Mouse (Mus musculus): ENCODE results near the gene Dcaf11. TPM values are rescaled to one million over a fixed set of nuclear protein-coding genes. Genes with fewer than 3 reads are reported as not detected.

Dcaf11 gene
- total RNA-seq, 2 experiments from 2014 or later: 66.1 to 68.0 TPM

DNA sequence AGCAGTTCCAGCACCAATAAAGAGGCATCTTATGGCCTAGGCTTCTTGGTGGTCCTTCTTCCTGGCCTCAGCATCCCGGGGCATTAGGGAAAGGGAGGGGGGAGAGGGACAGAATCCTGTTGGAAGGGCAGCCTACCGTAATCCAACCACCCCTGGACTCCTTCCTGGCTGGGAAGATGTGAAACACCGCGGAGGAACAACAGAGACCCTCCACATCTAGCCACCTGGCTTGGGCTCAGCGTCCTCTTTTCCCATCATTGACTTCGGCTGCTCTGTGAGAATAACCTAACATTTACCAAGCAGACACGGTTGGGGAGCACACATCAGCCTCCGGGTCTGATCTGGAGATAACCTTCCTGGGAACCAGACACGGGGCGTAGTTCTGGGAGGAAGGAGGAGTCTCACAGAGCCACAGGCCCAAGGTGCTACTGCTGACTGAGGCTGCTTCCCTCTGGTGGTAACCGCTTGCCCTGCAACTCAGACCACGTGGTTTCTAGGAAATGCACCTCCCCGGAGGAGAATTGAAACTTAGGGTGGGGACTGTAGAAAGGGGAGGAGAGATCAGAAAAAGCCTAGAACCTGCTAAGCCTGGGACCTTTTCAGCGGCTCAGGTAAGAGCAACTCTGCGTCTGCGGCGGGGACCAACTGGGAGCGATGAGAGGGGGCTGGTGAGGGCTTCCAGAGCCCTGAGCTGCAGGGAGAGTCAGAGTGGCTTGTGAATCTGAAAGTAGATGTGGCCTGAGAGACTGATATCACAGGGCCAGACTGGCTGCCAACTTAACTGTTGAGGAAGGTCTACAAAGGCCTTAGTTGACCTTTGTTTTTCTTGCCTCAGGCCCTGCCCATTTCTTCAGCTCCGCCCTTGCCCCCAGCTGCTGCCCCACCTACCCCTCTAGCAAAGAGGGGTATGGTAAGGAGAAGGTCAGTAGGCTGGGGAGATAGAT lies 44.1 kb downstream of the Dcaf11 start:
- intact Hi-C loops (cut with DNase I): no loop called here
- DNase-seq (ENCODE audit: extremely low spot score in 1 of 2, low spot score in 2 of 2): peak; percentile 86 to 92

GRCm38 (mm10) chr14:55604823-55605222 lies 45.0 kb downstream of the Dcaf11 start:
- no peak for DNase-seq (ENCODE audit: extremely low spot score in 1 of 2, low spot score in 2 of 2)
- intact Hi-C loops (cut with DNase I): no loop called here

- intact Hi-C loops (cut with DNase I): no loop called here
- no peak for DNase-seq (ENCODE audit: extremely low spot score in 1 of 2, low spot score in 2 of 2)
These were observed 46.1 kb downstream of the Dcaf11 start for GRCm38 (mm10) chr14:55605743-55606459.

DNA sequence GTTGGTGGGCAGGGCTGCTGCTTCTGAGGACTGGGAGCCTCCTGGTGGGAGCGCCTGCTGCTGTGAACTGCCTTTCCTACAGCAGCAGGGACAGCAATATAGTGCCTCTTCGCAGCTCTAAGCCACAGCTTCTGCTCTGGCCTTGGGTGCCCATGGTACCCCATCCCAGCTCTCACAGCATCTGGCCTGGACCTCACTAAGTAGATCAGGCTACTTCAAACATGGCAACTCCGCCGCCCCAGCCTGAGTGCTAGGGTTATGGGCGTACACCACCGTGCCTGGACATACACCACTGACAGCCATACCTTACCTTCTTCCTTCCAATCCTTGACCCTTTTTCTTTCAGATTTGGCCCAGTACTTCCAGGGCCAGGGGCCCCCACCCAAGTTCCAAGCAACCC lies 48.5 kb downstream of the Dcaf11 start:
- intact Hi-C loops (cut with DNase I): no loop called here
- no peak for DNase-seq (ENCODE audit: extremely low spot score in 1 of 2, low spot score in 2 of 2)

DNA sequence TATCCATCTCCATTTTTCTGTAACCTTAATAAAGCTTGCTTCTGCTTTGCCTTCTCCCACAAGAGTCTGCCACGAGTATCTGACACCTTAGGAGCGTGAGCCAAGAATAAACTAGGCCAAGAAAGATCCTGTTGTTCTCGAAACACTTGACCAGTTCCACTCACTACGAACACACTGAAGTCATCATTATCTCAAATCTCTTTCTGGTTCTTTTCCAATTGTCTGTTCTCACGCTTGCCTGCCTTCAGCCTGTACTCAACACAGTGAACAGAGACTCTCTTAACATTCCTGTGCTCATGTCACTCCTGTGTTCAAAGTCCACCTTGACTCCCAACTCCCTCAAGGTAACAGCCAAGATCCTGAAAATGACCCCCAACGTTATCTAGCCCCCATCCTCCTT lies 53.5 kb downstream of the Dcaf11 start:
- no peak for DNase-seq (ENCODE audit: extremely low spot score in 1 of 2, low spot score in 2 of 2)

DNA sequence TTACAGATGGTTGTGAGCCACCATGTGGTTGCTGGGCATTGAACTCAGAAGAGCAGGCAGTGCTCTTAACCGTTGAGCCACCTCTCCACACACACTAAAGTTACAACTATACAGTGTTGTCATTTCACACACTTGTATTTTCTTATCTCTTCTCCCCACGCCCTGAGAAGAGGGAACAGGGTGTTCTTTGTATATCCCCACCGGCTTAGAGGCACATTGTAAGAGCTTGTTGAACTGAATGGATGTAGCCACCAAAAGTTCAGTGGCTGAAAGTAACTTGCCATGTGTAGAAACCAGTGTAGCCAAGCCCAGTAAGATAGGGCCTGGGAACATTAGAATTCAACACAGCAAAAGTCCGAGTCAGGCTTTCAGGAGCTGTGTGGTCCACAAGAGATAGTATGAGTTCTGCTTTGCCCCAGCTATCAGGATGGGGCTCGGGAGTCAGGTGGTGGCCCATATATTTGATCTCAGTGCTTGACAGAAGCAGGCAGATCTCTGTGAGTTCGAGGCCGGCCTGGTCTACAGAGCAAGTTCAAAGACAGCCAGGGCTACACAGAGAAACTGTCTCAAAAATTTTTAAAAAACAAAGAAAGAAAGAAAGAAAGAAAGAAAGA lies 54.9 kb downstream of the Dcaf11 start:
- intact Hi-C loops (cut with DNase I): no loop called here
- DNase-seq (ENCODE audit: extremely low spot score in 1 of 2, low spot score in 2 of 2): no peak

More for the DNA sequence above, 53.5 kb downstream of the Dcaf11 start:
- intact Hi-C loops (cut with DNase I): no loop called here

DNA sequence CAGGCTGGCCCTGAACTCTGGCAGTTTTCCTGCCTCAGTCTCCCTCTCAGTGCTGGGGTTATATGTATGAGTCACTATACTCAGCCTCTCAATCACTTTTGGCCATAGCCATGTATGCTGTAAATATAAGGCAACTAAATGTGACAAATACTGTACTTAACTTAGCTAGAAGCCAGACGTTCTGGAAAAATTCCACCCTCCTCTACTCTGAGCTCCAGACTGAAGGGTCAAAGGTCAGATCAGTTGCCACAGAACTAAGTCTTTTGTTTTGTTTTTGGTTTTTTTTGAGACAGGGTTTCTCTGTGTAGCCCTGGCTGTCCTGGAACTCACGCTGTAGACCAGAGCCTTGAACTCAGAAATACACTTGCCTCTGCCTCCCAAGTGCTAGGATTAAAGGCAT lies 56.1 kb downstream of the Dcaf11 start:
- intact Hi-C loops (cut with DNase I): no loop called here

DNA sequence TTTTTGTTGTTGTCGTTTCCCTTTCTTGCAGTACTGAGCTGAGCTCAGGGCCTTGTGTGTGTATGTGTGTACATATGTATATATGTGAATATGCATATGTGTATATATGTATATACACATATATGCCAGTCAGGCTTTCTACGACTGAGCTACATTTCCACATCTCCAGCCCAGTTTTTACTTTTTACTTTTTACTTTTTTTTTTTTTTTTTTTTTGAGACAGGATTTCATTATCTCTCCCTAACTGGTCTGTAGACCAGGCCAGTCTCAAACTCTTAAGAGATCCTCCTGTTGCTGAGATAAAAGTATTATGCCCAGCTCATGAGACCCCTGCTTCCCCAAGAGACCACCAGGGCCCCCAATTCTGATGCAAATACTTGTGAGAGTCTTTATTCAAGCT lies 57.0 kb downstream of the Dcaf11 start:
- intact Hi-C loops (cut with DNase I): no loop called here
- DNase-seq (ENCODE audit: extremely low spot score in 1 of 2, low spot score in 2 of 2): no peak

More for the DNA sequence above, 56.1 kb downstream of the Dcaf11 start:
- DNase-seq (ENCODE audit: extremely low spot score in 1 of 2, low spot score in 2 of 2): no peak

- peak in 1 of 2 experiments; percentile 51 for DNase-seq (ENCODE audit: extremely low spot score in 1 of 2, low spot score in 2 of 2)
- intact Hi-C loops (cut with DNase I): no loop called here
These were observed 58.0 kb downstream of the Dcaf11 start, which contains the start of gene Rec8 for GRCm38 (mm10) chr14:55617822-55618221. TSS of gene Rec8 (plus strand) at chr14:55618037.

DNA sequence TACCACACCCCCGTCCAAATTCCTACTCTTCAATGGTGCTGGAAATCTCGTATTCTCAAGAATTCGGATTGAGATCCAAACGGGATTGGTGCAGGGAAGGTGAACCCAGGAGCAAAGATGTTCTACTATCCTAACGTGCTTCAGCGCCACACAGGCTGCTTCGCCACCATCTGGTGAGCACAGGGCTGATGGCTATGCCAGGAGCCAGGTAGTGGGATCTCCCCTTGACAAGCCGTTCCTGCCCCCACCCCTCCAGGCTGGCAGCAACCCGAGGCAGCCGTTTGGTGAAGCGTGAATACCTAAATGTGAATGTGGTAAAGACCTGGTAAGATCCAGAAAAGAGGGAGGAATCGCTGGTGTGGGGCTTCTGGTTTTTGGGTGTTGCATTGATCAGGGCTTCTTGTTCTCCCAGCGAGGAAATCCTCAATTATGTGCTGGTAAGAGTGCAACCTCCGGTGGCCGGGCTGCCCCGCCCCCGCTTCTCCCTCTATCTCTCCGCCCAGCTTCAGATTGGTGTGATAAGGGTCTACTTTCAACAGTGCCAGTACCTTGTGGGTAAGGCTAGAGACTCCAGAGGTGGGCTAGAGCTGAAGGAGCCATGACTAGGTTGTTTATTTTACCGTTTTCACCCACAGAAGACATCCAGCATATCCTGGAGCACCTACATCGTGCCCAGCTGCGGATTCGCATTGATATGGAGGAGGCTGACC lies 58.8 kb downstream of the Dcaf11 start:
- peak in 1 of 2 experiments; percentile 23 for DNase-seq (ENCODE audit: extremely low spot score in 1 of 2, low spot score in 2 of 2)
- intact Hi-C loops (cut with DNase I): no loop called here

Other genes starting within 250 kb of the Dcaf11 start
- 10 to 100 TPM; 11.6 to 12.9 TPM for gene Dhrs4, start 81.2 kb upstream of the Dcaf11 start, total RNA-seq (2021)
- 100 to 1,000 TPM; 105 to 109 TPM for gene Carmil3, start 69.4 kb upstream of the Dcaf11 start, total RNA-seq (2021)
- gene Cpne6, start 49.6 kb upstream of the Dcaf11 start, total RNA-seq (2021): 100 to 1,000 TPM; 176 to 200 TPM
- under 1 TPM; 0.18 to 0.49 TPM for gene Nrl, start 35.0 kb upstream of the Dcaf11 start, total RNA-seq (2021)
- gene Pck2, start 19.7 kb upstream of the Dcaf11 start, total RNA-seq (2021): 10 to 100 TPM; 13.3 to 15.5 TPM
- gene A730061H03Rik, start 400 bp downstream of the Dcaf11 start, total RNA-seq (2021): not detected
- not detected for gene Fitm1, start 15.6 kb downstream of the Dcaf11 start, total RNA-seq (2021)
- gene Psme1, start 18.1 kb downstream of the Dcaf11 start, total RNA-seq (2021): 10 to 100 TPM; 83.0 to 84.9 TPM
- gene Emc9, start 25.3 kb downstream of the Dcaf11 start, total RNA-seq (2021): 10 to 100 TPM; 42.7 to 49.1 TPM
- 10 to 100 TPM; 56.3 to 67.2 TPM for gene Psme2, start 31.1 kb downstream of the Dcaf11 start, total RNA-seq (2021)
- 10 to 100 TPM; 33.3 to 45.4 TPM for gene Rnf31, start 31.7 kb downstream of the Dcaf11 start, total RNA-seq (2021)
- 10 to 100 TPM; 10.0 to 12.5 TPM for gene Irf9, start 43.6 kb downstream of the Dcaf11 start, total RNA-seq (2021)
- 1 to 10 TPM; 2.9 to 3.2 TPM for gene Rec8, start 58.0 kb downstream of the Dcaf11 start, total RNA-seq (2021)
- gene Ipo4, start 76.0 kb downstream of the Dcaf11 start, total RNA-seq (2021): 100 to 1,000 TPM; 141 to 164 TPM
- 1 to 10 TPM; 3.2 to 5.5 TPM for gene Gm49378, start 77.9 kb downstream of the Dcaf11 start, total RNA-seq (2021)
- gene Tm9sf1, start 83.8 kb downstream of the Dcaf11 start, total RNA-seq (2021): 10 to 100 TPM; 43.1 to 45.0 TPM
- under 1 TPM; 0.75 to 0.85 TPM for gene Tssk4, start 90.2 kb downstream of the Dcaf11 start, total RNA-seq (2021)
- gene Mdp1, start 100.5 kb downstream of the Dcaf11 start, total RNA-seq (2021): 10 to 100 TPM; 43.7 to 48.4 TPM
- 10 to 100 TPM; 27.6 to 27.9 TPM for gene Gmpr2, start 111.9 kb downstream of the Dcaf11 start, total RNA-seq (2021)
- 100 to 1,000 TPM; 355 to 367 TPM for gene Nedd8, start 112.1 kb downstream of the Dcaf11 start, total RNA-seq (2021)
- gene Tinf2, start 121.8 kb downstream of the Dcaf11 start, total RNA-seq (2021): 10 to 100 TPM; 13.9 to 16.0 TPM
- under 1 TPM in 1 of 2 experiments, not detected in 1; 0.24 TPM for gene Tgm1, start 153.9 kb downstream of the Dcaf11 start, total RNA-seq (2021)
- 10 to 100 TPM; 46.6 to 48.2 TPM for gene Rabggta, start 162.3 kb downstream of the Dcaf11 start, total RNA-seq (2021)
- 10 to 100 TPM; 93.2 to 94.9 TPM for gene Dhrs1, start 185.7 kb downstream of the Dcaf11 start, total RNA-seq (2021)
- gene Nop9, start 185.7 kb downstream of the Dcaf11 start, total RNA-seq (2021): 10 to 100 TPM; 15.8 to 18.5 TPM
- gene Cideb, start 198.5 kb downstream of the Dcaf11 start, total RNA-seq (2021): under 1 TPM; 0.49 to 0.84 TPM
- under 1 TPM; 0.41 to 0.43 TPM for gene Ltb4r2, start 201.4 kb downstream of the Dcaf11 start, total RNA-seq (2021)
- under 1 TPM; 0.51 to 0.64 TPM for gene Ltb4r1, start 206.0 kb downstream of the Dcaf11 start, total RNA-seq (2021)
- 1 to 10 TPM; 3.3 to 4.0 TPM for gene Adcy4, start 224.1 kb downstream of the Dcaf11 start, total RNA-seq (2021)
- 1 to 10 TPM; 2.0 to 2.6 TPM for gene Ripk3, start 228.9 kb downstream of the Dcaf11 start, total RNA-seq (2021)